Mouse (Mus musculus) adrenal gland, adult (tissue): ENCODE data around the gene Met.

Experiments
- DNase-seq, 2 experiments: peaks; one replicate each; pipeline ENCODE4 v3.0.0; 2022 to 2023; ENCODE audit warnings: low spot score in 1 of 2; ENCODE audit not compliant: inconsistent age in 2 of 2

Met gene

DNA sequence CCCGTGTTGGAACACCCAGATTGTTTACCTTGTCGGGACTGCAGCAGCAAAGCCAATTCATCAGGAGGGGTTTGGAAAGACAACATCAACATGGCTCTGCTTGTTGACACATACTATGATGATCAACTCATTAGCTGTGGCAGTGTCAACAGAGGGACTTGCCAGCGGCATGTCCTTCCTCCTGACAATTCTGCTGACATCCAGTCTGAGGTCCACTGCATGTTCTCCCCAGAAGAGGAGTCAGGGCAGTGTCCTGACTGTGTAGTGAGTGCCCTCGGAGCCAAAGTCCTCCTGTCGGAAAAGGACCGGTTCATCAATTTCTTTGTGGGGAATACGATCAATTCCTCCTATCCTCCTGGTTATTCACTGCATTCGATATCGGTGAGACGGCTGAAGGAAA lies 27.9 kb downstream of the Met start:
- DNase-seq = no peak

GRCm38 (mm10) chr6:17492062-17492461 lies 28.5 kb downstream of the Met start:
- DNase-seq = no peak

DNA sequence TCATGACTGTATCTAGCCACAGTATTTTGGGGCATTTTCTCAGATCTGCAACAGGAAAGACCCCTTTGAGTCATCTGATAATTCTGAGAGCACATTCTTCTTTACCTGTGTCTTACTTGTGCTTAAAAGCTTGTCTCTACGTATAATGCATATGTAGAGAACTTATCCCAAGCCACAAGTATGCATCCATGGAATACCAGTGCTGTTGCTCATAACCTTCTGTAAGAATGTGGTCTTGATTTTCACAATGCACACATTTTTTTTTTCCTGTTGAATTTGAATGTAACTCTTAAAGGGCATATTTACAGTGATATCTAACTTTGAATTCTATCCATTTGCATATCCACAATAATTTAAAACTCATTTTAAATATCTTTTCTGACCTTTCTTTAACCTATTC lies 31.8 kb downstream of the Met start:
- DNase-seq = no peak

DNA sequence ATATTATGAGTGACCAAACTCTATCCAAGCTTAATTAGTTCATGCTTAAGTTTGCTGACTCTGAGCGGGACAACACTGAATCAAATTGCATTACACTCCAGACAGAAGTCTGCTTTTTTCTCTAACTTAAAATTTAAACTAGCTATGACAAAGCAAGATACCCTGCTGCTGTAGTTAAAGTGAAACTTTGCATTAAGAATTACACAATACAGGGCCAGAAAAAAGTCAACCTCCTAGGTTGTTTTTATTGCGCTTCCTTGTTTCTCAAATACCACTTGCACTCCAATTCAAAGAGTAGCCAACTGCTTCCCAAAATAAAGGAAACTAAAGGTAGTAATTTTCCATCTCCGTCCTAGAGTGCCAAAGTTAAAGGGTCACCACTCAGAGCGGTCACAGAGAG lies 33.8 kb downstream of the Met start:
- DNase-seq = no peak

GRCm38 (mm10) chr6:17498801-17499200 lies 35.2 kb downstream of the Met start:
- DNase-seq = no peak

DNA sequence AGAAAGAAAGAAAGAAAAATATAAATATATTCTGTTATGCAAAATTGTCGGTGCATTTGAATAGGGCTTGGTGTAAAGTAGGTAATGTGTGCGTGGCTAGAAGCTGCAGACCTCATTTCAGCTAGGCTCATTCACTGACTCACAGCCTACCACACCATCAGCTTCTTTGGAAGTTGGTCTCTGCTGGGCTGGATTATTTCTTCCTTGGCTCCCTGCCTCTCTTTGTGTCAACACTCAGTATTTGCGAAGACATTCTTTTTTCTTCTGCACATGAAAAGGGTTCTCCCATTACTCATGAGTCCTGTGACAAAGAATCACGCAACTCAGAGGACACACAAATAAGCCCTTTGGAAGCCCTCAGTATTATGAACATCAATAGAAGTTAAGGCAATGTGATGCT lies 37.8 kb downstream of the Met start:
- DNase-seq = no peak

DNA sequence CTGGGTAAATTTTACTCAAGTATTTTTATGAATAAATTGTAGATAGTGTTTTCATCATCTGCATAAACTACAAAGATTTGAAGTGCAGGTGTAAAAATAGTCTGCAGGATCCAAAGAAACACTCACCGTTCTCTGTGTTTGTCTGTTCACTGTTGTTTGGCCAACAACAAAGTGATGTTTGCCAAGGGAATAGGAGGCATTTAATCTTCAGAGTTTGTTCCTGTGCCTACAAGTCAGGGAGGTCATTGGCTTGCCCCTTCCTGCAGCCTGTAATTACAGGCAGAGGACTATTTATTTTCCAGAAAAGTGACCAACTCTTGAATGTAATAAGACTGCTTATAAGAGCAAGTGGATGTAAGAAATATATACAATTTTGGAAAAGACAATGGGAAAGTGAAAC lies 38.7 kb downstream of the Met start:
- no peak for DNase-seq

GRCm38 (mm10) chr6:17503724-17504123 lies 40.1 kb downstream of the Met start:
- no peak for DNase-seq

DNA sequence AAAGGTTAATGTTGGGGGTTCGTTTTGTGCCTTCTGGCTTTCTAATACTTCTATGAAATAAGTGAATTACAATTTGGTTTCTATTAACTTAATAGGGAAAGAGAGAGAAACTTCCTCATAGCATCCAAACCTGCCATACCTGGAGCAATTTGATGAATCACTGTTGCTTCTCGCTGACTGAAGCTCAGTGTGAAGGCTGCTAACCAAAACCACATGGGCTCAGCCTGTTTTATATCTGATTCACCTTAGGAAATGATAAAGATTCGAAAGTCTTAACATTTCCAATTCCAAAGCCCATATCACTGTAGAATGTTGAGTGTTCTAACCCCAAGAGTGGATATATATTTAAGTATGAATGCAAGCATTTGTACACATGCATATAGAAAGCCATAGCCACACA lies 41.9 kb downstream of the Met start:
- DNase-seq = no peak

DNA sequence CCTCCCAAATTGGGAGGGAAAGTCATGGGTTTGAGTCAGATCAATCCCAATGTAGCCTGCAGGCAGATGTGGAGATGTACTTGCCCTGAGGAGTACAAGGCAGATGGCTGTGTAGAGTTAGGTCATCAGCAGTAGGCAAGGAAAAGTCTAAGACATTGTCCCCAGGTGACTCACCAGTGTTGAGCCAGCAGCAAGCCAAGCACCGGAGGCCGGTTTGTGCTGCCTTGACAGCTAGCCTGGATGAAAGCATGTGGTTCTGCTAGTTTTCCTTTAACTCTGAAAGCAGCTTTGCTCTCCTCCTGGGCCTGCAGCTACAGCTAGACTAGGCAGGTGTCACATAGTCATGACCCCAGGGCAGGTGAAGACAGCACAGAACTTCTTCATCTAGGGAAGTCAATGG lies 43.2 kb downstream of the Met start:
- DNase-seq = no peak

- no peak for DNase-seq
Observed at GRCm38 (mm10) chr6:17508184-17508583, 44.6 kb downstream of the Met start.

- DNase-seq = no peak
Observed at GRCm38 (mm10) chr6:17508604-17509372, 45.2 kb downstream of the Met start.

GRCm38 (mm10) chr6:17513381-17513780 lies 49.8 kb downstream of the Met start:
- DNase-seq = no peak

DNA sequence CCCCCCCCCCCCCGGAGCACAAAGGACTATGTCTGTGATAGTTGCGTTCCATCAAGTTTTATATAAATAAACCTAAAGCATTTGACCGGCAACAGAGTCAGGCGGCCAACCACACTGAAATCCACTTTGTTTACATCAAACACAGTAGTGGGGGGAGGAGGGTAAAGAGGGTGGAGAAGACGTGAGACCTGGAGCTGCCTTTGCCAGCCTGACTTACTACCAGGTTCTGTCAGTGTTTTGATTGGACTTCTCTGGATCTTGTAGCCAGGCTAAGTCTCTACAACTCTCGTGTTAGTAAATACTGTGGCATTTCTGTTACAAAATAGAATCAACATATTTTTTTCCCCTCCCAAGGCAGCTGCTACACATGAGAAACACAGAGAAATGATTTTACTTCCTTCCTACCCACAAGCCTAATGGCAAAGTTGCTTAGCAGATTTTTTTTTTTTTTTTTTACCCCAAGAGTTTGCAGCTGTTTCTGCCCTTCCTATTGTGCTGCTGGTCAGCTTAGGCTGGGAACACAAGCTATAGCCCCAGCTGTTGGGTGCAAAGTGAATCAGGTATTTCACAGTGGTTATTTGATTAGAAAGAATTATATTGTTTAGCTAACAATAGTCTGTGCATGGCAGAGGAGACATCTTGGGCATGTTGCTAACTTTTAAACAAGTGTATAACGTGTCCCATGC lies 52.3 kb downstream of the Met start:
- no peak for DNase-seq

DNA sequence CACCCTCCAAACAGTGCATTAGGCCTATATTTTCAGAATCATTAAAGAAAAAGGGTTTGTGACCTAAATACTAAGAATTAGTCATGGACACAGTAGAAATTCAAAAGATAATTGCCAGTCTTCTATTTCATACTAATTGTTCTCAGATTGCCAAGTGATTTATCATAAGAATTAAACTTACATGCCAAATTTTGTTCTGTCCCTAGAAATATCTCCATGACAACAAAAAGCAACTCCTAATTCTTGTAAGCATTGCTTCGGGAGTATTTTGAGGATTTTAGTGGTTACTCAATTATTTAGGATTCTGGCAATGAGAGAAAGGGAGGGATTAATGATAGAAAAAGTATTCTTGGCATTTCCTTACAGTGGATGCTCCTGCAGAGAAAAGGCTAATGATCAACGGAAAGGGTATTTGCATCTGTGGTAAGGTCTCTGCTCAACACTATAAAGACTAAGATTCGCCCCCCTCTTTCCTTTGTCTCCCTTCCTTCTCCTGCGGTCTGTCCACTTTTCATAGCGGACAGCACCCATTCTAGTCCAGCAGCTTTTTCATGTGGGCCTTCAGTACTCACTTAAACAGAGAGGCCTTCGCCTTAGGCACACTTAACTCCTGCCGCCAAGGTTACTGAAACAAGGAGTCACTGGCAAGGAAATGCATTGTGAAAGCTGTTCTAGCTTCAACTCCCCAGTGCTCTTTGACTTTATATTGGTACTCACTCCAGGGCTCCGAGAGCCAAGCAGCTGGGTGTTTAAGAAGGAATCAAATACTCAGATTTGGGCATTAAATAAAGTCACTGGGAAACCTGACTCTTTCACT lies 58.5 kb downstream of the Met start:
- DNase-seq = peak in 1 of 2 experiments; percentile 32

DNA sequence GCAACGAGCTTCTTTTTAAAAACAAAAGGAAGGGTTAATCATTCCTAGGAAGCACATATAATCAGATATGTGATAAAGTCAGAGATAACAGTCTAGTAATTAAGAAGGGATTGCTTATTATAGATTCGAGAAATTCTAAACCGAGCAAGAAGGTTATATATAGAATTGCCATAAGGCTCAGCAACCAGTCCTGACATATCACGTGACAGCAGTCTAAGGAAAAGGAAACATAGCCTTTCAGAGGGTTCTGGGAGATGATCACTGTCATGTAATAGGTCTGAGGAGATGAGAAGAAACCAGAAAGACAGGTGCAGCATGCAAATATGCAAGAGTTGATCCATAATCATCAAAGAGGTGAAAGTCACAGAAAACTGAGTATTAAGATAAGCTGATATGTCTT lies 59.3 kb downstream of the Met start:
- no peak for DNase-seq

DNA sequence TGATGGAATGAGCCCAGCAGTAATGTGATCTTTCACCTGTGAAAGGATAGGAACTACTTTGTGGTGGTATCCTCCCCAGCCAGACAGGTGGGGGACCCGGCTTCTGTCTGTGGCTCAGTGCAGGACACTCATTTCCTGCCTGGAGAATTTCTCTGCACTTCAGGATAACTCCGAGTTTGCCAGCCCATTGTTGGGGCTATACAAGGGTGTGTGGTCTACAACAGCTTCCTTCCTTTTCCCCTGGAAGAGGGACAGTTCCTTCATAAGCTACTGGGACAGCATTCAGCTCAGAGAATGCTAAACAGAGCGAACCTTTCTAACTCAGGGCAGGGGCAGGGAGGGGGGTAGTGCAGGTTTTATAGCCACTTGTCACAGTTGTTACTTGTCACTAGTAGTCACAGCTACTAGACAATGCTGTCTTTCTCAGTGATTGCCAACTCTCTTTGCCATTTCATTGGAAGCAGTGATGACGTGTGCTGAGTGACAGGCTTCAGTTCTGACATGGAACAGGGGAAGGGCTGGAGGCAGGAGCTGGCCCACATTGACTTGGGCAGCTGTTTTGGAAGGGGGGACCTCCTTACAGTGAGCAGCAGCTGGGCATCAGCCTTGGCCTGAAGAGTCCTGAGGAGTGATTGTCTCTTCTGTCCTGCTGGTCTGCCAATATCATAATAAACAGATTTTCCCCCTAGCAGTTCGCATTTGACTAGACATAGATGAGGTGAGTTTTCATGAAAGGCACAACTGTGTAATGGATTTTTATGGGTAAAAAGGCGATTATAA lies 66.1 kb downstream of the Met start:
- no peak for DNase-seq

DNA sequence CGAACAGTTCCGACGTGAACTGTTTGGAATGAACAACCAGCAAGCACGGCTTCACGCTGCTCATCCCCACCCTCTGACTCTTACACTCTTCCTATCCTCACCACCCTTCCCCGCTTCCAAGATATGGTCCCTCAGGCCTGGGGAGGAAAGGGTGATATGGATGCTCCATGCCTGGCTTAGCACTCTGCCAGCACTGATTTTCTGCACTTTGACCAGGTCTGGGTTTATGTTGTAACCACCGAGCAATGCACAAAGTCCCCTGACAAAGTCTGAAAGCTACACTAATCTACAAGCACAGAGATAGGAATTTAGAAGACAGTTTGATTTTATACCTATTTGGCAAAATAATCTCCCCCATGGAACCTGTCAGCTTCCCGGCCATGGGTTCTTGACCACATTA lies 78.0 kb downstream of the Met start:
- no peak for DNase-seq

GRCm38 (mm10) chr6:17542383-17542782 lies 78.8 kb downstream of the Met start:
- DNase-seq = no peak

GRCm38 (mm10) chr6:17545480-17545879 lies 81.9 kb downstream of the Met start:
- DNase-seq = no peak

DNA sequence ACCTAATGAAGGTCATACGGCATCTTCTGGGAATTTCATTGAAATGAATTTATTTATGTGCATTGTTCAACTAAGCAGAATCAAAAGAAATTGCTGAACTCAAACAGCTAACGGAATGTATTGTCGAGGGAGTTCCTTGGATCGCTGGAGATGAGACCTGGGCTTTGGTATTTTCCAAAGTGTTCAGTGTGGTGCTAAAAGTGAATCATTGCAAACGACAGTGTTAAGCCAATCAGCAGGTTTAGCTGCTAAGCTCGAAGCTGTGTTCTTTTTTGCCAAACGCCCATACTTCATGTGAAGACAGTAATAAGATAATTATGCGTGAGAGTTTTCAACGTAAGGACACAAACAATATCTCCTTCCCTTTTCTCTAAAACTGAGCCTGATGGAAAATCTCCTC lies 82.7 kb downstream of the Met start:
- DNase-seq = no peak
